Mouse (Mus musculus) neural tube, embryonic 13.5 days (tissue): ENCODE data around the gene Rln3. TPM values are rescaled to one million over a fixed set of nuclear protein-coding genes. Genes with fewer than 3 reads are reported as not detected.

Source experiments
- ATAC-seq: fragments of 200-750 bp; cut with Nextera tagmentation; 2 replicates; pipeline ENCODE4 v1.8.0; 2017; ENCODE audit warnings: low read depth, mild to moderate bottlenecking, moderate TSS enrichment, moderate library complexity
- H3K27ac ChIP-seq: fragments of 300-500 bp; sonication (generic); replicated peaks from 2 replicates; pipeline ENCODE4 v1.5.1; 2015; ENCODE audit warnings: moderate library complexity, mild to moderate bottlenecking, inconsistent platforms
- H3K27me3 ChIP-seq: fragments of 300-500 bp; sonication (generic); 2 replicates; pipeline ENCODE4 v1.6.1; 2015; ENCODE audit warnings: mild to moderate bottlenecking, inconsistent platforms
- H3K36me3 ChIP-seq: fragments of 300-500 bp; sonication (generic); 2 replicates; pipeline ENCODE4 v1.6.1; 2015; ENCODE audit warnings: mild to moderate bottlenecking, inconsistent platforms
- H3K4me1 ChIP-seq: fragments of 300-500 bp; sonication (generic); replicated peaks from 2 replicates; pipeline ENCODE4 v1.6.1; 2015; ENCODE audit warnings: inconsistent platforms
- H3K4me2 ChIP-seq: fragments of 300-500 bp; sonication (generic); 2 replicates; pipeline ENCODE4 v1.6.1; 2015; ENCODE audit warnings: inconsistent platforms, mild to moderate bottlenecking, moderate library complexity
- H3K4me3 ChIP-seq: fragments of 300-500 bp; sonication (generic); 2 replicates; pipeline ENCODE4 v1.5.1; 2015; ENCODE audit warnings: mild to moderate bottlenecking, inconsistent platforms
- H3K9ac ChIP-seq: fragments of 300-500 bp; sonication (generic); 2 replicates; pipeline ENCODE4 v1.6.1; 2015; ENCODE audit warnings: moderate library complexity, mild to moderate bottlenecking, inconsistent platforms
- H3K9me3 ChIP-seq: fragments of 300-500 bp; sonication (generic); 2 replicates; pipeline ENCODE4 v1.6.1; 2016; ENCODE audit warnings: inconsistent platforms
- WGBS: fragments of 180-500 bp; shearing (Covaris S2); methylation state at CpG from one replicate; pipeline ENCODE4 v1.1.7; 2015; 5-methylcytosine and 5-hydroxymethylcytosine counted together
- polyA plus RNA-seq: library from polyadenylated mRNA; unstranded; fragments of >200 nt; fragmentation: Nextera tagmentation; extraction: Ambion mirVana; gene quantifications from 2 replicates; pipeline ENCODE4 v1.2.1, GENCODE M21; 2015

Rln3 gene
- polyA plus RNA-seq, 1 experiment from 2014 or later = not detected

DNA sequence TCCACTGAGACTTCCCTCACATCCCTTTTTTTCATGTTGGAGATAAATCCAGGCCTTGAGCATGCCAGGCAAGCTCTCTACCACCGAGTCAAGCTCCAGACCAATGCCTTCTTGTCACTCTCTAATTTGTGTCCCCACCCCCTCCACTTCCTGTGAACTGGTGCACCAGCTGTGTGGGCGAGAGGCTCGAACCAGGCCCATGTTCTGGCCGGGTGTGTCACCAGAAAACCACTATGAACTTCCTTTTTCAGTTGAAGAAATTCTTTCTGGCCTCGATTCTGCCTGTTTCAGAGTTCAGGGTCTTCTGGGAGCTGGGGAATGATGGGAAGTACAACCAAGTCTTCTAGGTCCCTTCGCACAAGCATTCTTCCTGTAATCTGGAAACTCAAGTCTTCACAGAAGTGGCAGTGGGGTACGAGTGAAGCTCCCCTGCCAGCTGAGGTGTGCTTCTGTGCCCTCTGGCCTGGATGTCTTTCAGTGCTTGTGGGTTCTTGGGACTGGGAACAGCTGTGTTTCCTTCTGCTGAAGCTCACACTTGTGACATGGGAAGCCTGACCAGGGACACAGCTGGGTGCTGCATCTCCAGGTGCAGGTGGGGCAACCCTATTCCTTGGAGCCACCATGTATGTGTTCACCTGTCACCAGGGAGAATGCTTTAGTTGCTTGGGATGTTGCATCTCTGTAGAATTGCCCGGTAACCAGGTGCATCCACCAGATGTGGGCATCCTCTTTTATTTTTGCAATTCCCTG, 19.2 kb upstream of the Rln3 start:
- Histone ChIP-seq H3K9ac (no peak overlapping the region), H3K27me3 (0 out of 2 replicates have a peak, but pooled peaks cover 3% of the 10 kb centered on the region), H3K9me3 (no peaks in the 10 kb centered on the region), H3K4me2 (no peak overlapping the region), H3K36me3 (no peaks in the 10 kb centered on the region), H3K27ac (no peak overlapping the region), H3K4me1 (peaks cover 27% of the 10 kb centered on the region), H3K4me3 (no peak overlapping the region)
- ATAC-seq = no peak
- 79% methylated on average over 8 of the region's 8 CpGs for WGBS

DNA sequence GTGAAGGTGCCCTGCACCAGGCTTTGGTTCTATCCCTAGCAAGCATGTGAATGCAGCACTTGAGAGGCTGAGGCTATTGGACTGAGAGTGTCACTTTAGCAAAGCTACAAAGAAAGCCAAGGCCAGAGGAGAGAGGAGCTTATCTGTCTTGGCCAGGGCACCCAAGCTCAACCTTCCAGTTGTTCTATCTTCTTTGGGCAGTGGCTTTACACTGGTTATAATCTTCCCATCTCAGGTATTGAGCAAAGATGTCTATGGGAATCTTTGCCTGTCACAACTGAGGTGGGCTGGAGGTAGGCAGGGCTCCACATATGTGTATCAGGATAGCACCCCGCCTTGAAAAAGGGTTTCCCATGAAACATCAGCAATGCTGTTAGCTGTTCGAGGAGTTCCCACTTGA, 15.4 kb upstream of the Rln3 start:
- WGBS = 82% methylated on average over 2 of the region's 2 CpGs
- no peak for ATAC-seq

DNA sequence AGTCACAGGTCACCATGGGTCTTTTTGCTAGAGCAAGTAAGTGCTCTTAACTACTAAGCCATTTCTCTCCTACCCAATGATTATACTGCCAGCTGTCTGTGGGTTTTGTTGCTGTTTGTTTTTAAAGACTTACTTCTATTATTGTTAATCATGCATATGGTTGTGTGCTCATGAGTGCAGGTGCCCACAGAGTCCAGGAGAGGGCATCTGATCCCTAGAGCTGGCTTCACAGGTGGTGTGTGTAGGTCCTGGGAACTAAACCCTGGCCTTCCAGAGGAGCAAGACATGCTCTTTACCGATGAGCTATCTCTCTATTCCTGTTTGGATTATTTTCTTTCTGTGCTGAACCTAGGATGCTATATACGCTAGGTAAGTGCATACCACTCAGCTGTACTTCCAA, 14.4 kb upstream of the Rln3 start:
- Histone ChIP-seq H3K4me3 (no peak overlapping the region), H3K9me3 (no peaks in the 10 kb centered on the region), H3K4me1 (no peaks in the 10 kb centered on the region), H3K27ac (no peak overlapping the region), H3K4me2 (no peak overlapping the region), H3K9ac (no peak overlapping the region), H3K36me3 (no peaks in the 10 kb centered on the region), H3K27me3 (0 out of 2 replicates have a peak, but pooled peaks cover 3% of the 10 kb centered on the region)
- no peak for ATAC-seq
- WGBS = 91% methylated on average over 2 of the region's 2 CpGs

More for the DNA sequence above, 15.4 kb upstream of the Rln3 start:
- Histone ChIP-seq H3K36me3 (no peaks in the 10 kb centered on the region), H3K27me3 (0 out of 2 replicates have a peak, but pooled peaks cover 3% of the 10 kb centered on the region), H3K9me3 (no peaks in the 10 kb centered on the region), H3K4me3 (no peak overlapping the region), H3K27ac (no peak overlapping the region), H3K4me1 (0 out of 2 replicates have a peak, but pooled peaks cover 2% of the 10 kb centered on the region), H3K9ac (no peak overlapping the region), H3K4me2 (no peak overlapping the region)

DNA sequence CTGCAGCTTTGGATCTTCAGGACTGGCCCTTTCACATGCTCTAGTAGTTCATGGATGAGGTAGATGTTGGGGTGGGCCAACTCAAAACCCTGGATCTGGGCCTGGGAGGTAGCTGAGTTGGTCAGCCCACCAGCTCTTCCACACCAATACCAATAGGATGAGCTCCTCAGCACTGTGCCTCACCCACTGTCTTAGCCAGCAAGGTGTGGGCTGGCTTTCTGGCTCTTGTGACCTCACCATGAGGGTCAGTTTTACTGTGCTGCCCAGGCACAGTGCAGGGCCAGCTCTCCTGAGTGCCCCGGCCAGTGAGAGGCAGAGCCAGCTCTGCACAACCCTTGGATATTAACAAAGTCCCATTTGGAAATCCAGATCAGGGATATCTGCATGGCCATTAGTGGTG, 13.0 kb upstream of the Rln3 start:
- H3K4me2 ChIP-seq = no peak overlapping the region
- WGBS = 96% methylated on average over 1 of the region's 1 CpGs
- no peak overlapping the region for H3K4me3 ChIP-seq
- 0 out of 2 replicates have a peak, but pooled peaks cover 3% of the 10 kb centered on the region for H3K27me3 ChIP-seq
- H3K27ac ChIP-seq = no peak overlapping the region
- H3K9me3 ChIP-seq = no peaks in the 10 kb centered on the region
- H3K36me3 ChIP-seq = no peaks in the 10 kb centered on the region
- H3K9ac ChIP-seq = no peak overlapping the region
- no peak for ATAC-seq
- H3K4me1 ChIP-seq = no peaks in the 10 kb centered on the region

DNA sequence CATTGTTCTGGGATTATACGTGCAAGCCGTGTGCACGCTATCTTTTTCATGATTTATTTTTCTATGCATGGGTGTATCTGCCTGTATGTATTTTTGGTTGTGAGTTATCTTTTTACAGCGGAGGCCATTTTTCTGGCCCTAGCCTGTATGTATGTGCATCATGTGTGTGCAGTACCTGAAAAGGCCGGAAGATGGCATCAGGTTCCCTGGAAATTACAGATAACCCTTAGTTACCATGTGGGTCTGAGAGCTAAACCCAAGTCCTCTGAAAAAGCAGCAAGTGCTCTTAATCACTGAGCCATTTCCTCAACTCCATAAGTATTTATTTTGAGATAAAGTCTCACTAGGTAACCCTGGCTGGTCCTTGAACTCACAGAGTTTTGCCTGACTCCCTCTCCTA, 8.4 kb upstream of the Rln3 start:
- no peaks in the 10 kb centered on the region for H3K9me3 ChIP-seq
- no peak for ATAC-seq
- WGBS = 92% methylated on average over 5 of the region's 5 CpGs
- no peak overlapping the region for H3K4me2 ChIP-seq
- H3K27me3 ChIP-seq = no peaks in the 10 kb centered on the region
- H3K36me3 ChIP-seq = no peaks in the 10 kb centered on the region
- H3K9ac ChIP-seq = no peak overlapping the region
- no peak overlapping the region for H3K27ac ChIP-seq
- no peak overlapping the region for H3K4me3 ChIP-seq
- H3K4me1 ChIP-seq = no peaks in the 10 kb centered on the region

DNA sequence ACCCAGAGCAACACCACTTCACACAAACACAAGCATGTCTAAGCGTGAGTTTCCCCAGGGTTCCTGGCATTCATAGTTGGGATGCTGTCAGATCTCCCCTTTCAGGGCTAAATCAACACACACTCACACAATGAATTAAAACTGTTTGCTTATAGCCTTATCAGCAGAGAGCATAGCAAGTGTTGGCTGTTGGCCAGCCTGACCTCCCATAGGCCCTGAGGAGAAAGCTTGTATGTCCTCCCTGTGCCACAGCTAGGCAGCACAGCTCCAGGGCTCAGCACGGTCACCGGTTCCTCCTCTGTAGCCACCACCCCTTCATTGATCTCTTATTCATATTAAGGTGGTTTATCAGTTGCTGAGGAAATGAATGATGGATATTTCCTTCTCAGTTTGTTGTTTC, 7.9 kb upstream of the Rln3 start:
- Histone ChIP-seq H3K27me3 (no peaks in the 10 kb centered on the region), H3K4me1 (no peaks in the 10 kb centered on the region), H3K4me3 (no peak overlapping the region), H3K4me2 (no peak overlapping the region), H3K27ac (no peak overlapping the region), H3K9ac (no peak overlapping the region), H3K36me3 (no peaks in the 10 kb centered on the region), H3K9me3 (no peaks in the 10 kb centered on the region)
- ATAC-seq = no peak
- WGBS = 84% methylated on average over 3 of the region's 3 CpGs

DNA sequence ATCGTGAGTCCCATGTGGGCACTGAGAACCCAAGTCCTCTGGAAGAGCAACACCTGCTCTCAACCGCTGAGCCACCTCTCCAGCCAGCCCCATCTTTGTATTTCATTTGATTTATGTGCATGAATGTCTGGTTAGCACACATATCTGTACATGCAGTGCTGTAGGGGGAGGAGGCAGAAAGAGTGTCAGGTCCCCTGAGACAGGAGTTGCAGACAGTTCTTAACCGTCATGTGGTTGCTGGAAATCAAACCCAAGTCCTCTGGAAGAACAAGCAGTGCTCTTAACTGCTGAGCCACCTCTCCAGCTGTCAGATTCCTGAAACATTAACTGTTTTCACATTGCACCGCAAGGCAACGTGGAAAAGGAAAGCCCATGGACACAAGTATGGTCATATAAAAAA, 3.4 kb upstream of the Rln3 start:
- no peaks in the 10 kb centered on the region for H3K36me3 ChIP-seq
- H3K27ac ChIP-seq = no peak overlapping the region
- H3K4me3 ChIP-seq = no peak overlapping the region
- H3K9me3 ChIP-seq = no peaks in the 10 kb centered on the region
- peaks cover 10% of the 10 kb centered on the region for H3K4me1 ChIP-seq
- no peak for ATAC-seq
- H3K9ac ChIP-seq = no peak overlapping the region
- no peak overlapping the region for H3K4me2 ChIP-seq
- peaks cover 31% of the 10 kb centered on the region for H3K27me3 ChIP-seq
- 67% methylated on average over 5 of the region's 5 CpGs for WGBS

DNA sequence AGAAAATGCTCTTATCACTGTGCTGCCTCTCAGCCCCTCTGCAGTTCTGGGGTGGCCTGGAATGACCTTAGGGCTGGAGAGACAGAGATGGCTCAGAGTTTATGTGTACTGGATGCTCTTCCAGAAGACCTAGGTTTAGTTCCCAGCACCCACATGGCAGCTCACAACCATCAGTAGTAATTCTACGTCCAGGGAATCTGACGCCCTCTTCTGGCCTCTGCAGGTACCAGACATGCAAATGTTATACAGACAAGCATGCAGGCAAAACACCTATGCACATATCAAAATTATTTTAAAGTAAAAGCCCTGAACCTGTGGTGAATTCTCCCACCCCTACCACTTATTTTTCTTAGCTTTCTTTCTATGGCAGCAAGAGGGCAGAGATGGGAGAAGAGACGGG, 1.7 kb upstream of the Rln3 start:
- Histone ChIP-seq H3K9me3 (no peaks in the 10 kb centered on the region), H3K4me3 (no peak overlapping the region), H3K9ac (no peak overlapping the region), H3K27me3 (peaks cover 48% of the 10 kb centered on the region), H3K36me3 (no peaks in the 10 kb centered on the region), H3K27ac (no peak overlapping the region), H3K4me1 (peaks cover 22% of the 10 kb centered on the region), H3K4me2 (no peak overlapping the region)
- WGBS = 81% methylated on average over 3 of the region's 3 CpGs
- ATAC-seq = no peak

DNA sequence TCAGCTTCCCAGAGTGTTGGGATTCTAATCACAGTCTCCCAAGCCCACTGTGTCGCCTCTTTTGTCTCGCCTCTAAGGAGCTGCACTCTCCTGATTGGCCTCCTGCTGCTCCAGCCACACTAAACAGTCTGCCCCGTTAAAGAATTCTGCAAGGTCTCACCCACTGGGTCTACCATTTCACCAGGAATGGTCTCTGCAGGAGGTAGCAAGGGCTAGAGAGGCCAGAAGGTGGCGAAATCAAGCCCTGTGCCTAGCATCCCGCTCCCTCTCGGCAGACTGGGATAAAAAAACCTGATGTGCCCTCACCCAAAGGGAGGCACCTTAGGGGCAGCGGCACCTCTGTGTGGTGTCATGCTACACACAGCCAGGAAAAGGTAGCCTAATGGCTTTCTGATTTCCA, 697 bp downstream of the Rln3 start:
- WGBS = 2% methylated on average over 7 of the region's 7 CpGs
- Histone ChIP-seq H3K4me2 (no peak overlapping the region), H3K9me3 (no peaks in the 10 kb centered on the region), H3K36me3 (no peaks in the 10 kb centered on the region), H3K9ac (no peak overlapping the region), H3K4me1 (peaks cover 22% of the 10 kb centered on the region), H3K27ac (no peak overlapping the region), H3K4me3 (no peak overlapping the region), H3K27me3 (peaks cover 61% of the 10 kb centered on the region)
- no peak for ATAC-seq

DNA sequence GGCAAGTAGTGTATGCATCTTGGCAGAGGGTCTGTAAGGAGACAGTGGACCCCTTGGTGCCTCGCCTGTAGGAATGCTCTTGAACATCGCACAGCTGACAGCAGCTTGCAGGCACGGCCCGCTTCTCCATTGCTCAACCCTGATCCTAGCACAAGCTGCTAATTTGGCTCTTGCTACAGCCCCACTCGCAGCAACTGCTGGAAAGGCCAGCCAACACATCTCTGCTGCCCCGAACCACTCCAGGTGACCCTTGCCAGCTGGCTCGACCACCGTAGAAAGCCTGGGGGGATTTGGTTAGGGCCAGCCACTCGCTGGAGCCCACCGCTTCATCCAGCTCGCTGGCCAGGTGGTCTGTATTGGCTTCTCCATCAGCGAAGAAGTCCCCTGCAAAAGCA, 1.9 kb downstream of the Rln3 start:
- no peak for ATAC-seq
- H3K27me3 ChIP-seq = peaks cover 70% of the 10 kb centered on the region

DNA sequence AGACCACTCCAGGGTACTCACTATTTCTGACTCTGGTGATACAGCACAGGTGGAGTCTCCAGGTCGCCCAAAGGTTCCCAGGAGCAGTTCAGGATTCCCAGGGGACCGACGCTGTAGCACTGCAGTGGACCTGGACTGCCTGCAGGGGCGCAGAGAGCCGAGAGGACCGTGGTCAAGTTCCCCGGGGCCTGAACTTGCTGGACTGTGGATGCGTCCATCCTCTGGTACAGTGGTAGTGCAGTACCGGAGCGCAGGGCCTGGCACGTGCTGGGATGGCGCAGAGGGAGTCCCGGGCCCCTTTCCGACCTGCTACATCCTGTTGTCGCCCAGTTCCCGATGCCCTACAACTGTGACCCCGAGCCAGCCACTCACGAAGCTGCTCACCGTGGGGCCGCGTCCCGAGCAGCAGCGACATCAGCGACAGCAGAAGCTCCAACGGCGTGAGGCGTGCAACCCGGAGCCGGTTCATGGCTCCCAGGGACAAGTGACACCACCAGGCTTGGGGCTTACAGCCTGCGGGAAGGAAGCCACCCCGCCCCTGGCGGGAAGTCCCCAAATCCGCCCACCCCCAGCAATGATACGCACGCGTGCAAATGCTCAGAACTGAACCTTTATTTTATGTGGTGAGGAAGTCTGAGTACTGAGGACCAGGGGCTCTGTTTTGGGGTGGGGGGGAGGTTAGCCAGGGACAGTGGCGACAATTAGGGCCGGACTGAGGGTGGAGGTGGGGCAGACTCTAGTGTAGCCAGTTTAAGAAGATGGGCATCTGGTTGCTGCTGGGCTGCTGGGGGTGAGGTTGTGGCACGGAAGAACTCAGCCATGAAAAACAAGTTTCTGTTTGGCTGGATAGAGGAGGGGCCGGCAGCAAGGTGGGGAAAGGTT, 2.5 kb downstream of the Rln3 start, which contains the start of gene Il27ra:
Gene Il27ra (minus strand): TSS at position 524 of the 882 bp plus-strand sequence.
- Histone ChIP-seq H3K4me2 (peak within 1 kb of the TSS; percentile 59), H3K4me1 (peaks cover 22% of the 10 kb centered on the region), H3K9me3 (no peaks in the 10 kb centered on the region), H3K4me3 (peak within 1 kb of the TSS; percentile 29), H3K9ac (peak within 1 kb of the TSS; percentile 53), H3K27ac (no peak within 1 kb of the TSS), H3K27me3 (peaks cover 72% of the 10 kb centered on the region), H3K36me3 (no peaks in the 10 kb centered on the region)
- ATAC-seq = peak; percentile 24; the same call in 1 of the 2 replicates
- WGBS = 5% methylated on average over 40 of the region's 40 CpGs

More for the DNA sequence above, 1.9 kb downstream of the Rln3 start:
- 36% methylated on average over 12 of the region's 12 CpGs for WGBS
- peak overlapping the region; percentile 59; the same call in 1 of the 2 replicates for H3K4me2 ChIP-seq
- H3K9me3 ChIP-seq = no peaks in the 10 kb centered on the region
- no peaks in the 10 kb centered on the region for H3K36me3 ChIP-seq
- H3K4me1 ChIP-seq = peaks cover 22% of the 10 kb centered on the region
- no peak overlapping the region for H3K27ac ChIP-seq
- no peak overlapping the region for H3K9ac ChIP-seq
- no peak overlapping the region for H3K4me3 ChIP-seq

DNA sequence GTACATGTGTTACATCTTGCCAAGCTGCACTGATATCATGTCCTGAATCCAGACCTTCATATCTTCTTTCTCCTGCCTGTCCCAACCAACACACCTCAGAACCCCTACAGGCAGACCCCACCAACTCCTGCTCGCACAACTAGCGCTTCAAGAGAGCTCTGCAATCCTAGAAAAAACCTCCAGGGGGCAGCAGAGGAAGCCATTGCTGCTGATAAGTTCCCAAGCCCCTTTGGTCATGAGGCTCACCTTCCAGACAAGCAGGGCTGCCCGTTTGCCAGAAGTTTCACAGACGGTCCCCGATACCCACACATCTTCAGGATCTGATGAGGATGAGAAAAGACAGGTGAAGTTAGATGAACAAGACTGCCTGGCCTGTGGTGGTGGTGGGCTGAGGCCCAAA, 5.8 kb downstream of the Rln3 start:
- Histone ChIP-seq H3K36me3 (no peaks in the 10 kb centered on the region), H3K27me3 (peaks cover 64% of the 10 kb centered on the region), H3K9me3 (no peaks in the 10 kb centered on the region), H3K4me1 (peaks cover 13% of the 10 kb centered on the region), H3K27ac (no peak overlapping the region), H3K4me3 (no peak overlapping the region), H3K9ac (no peak overlapping the region), H3K4me2 (no peak overlapping the region)
- ATAC-seq = no peak
- 9% methylated on average over 5 of the region's 5 CpGs for WGBS
